Mouse (Mus musculus) embryonic facial prominence, embryonic 11.5 days (tissue): Measurements from ENCODE around the gene Ush2a. TPM values are rescaled to one million over a fixed set of nuclear protein-coding genes. Genes with fewer than 3 reads are reported as not detected.

ENCODE experiments used
- ATAC-seq: fragments of 200-750 bp; cut with Nextera tagmentation; replicated peaks from 2 replicates; pipeline ENCODE4 v1.8.0; 2017; ENCODE audit warnings: low read depth; ENCODE audit not compliant: insufficient number of reproducible peaks, low FRiP score, low TSS enrichment
- DNase-seq: peaks from one replicate; pipeline ENCODE4 v3.0.0-alpha.2; 2015; ENCODE audit warnings: low spot score
- H3K27ac ChIP-seq: fragments of 300-500 bp; sonication (generic); replicated peaks from 2 replicates; pipeline ENCODE4 v1.5.1; 2014; ENCODE audit warnings: mild to moderate bottlenecking, low read depth, low read length, control low read depth
- H3K27me3 ChIP-seq: fragments of 300-500 bp; sonication (generic); 2 replicates; pipeline ENCODE4 v1.6.1; 2014; ENCODE audit warnings: mild to moderate bottlenecking, low read length, moderate library complexity, mixed read lengths; ENCODE audit not compliant: control insufficient read depth, insufficient read depth
- H3K36me3 ChIP-seq: fragments of 300-500 bp; sonication (generic); replicated peaks from 2 replicates; pipeline ENCODE4 v1.6.1; 2014; ENCODE audit warnings: low read depth, mild to moderate bottlenecking, low read length, moderate library complexity, mixed read lengths; ENCODE audit not compliant: control insufficient read depth, insufficient read depth
- H3K4me1 ChIP-seq: fragments of 300-500 bp; sonication (generic); 2 replicates; pipeline ENCODE4 v1.6.1; 2014; ENCODE audit warnings: low read length, mixed read lengths; ENCODE audit not compliant: control insufficient read depth, insufficient read depth
- H3K4me2 ChIP-seq: fragments of 300-500 bp; sonication (generic); 2 replicates; pipeline ENCODE4 v1.6.1; 2014; ENCODE audit warnings: low read depth, mild to moderate bottlenecking, control low read depth, low read length, moderate library complexity
- H3K4me3 ChIP-seq: fragments of 300-500 bp; sonication (generic); 2 replicates; pipeline ENCODE4 v1.5.1; 2014; ENCODE audit warnings: low read depth, low read length, control low read depth
- H3K9ac ChIP-seq: fragments of 300-500 bp; sonication (generic); replicated peaks from 2 replicates; pipeline ENCODE4 v1.6.1; 2014; ENCODE audit warnings: mild to moderate bottlenecking, control low read depth, low read length
- H3K9me3 ChIP-seq: fragments of 300-500 bp; sonication (generic); replicated peaks from 2 replicates; pipeline ENCODE4 v1.6.1; 2016; ENCODE audit warnings: mild to moderate bottlenecking, low read length, inconsistent platforms, mixed read lengths; ENCODE audit not compliant: control insufficient read depth
- WGBS: fragments of 180-500 bp; shearing (Covaris S2); extraction: QIAGEN DNeasy Blood & Tissue Kit; methylation state at CpG from one replicate; pipeline ENCODE4 v1.1.7; 2014; 5-methylcytosine and 5-hydroxymethylcytosine counted together
- polyA plus RNA-seq: library from polyadenylated mRNA; unstranded; fragments of >200 nt; fragmentation: Nextera tagmentation; extraction: Ambion mirVana; gene quantifications from 2 replicates; pipeline ENCODE4 v1.2.1, GENCODE M21; 2014

The Ush2a gene
- polyA plus RNA-seq, 1 experiment from 2014 or later: 0.07 TPM

GRCm38 (mm10) chr1:188678189-188678588 is 416.4 kb downstream of the Ush2a start:
- DNase-seq (no peak), ATAC-seq (no peak)
- H3K9me3 ChIP-seq: no peaks in the 10 kb centered on the region
- H3K27ac ChIP-seq: no peak overlapping the region
- no peaks in the 10 kb centered on the region for H3K27me3 ChIP-seq
- H3K9ac ChIP-seq: no peak overlapping the region
- no peak overlapping the region for H3K4me3 ChIP-seq
- no peak overlapping the region for H3K4me2 ChIP-seq
- no peaks in the 10 kb centered on the region for H3K36me3 ChIP-seq
- no peaks in the 10 kb centered on the region for H3K4me1 ChIP-seq
- 43% methylated on average over 8 of the region's 8 CpGs for WGBS

DNA sequence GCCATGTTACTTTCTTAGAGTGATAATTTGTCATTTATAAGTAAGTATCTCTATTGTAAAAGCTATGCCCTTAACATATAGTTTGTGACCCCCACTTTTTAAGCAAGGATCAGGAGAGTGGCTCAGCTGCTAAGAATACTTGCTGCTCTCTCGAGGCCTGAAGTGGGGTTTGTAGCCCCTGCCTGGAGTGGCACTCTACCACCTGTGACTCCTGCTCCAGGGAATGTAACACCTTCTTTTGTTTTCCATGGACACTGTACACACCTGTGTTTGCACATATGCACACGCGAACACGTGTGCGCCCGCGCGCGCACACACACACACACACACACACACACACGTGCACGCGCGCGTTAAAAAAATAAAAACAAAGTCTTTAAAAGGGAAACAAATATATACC is 424.5 kb downstream of the Ush2a start:
- Histone ChIP-seq H3K9ac (no peak overlapping the region), H3K9me3 (no peaks in the 10 kb centered on the region), H3K36me3 (no peaks in the 10 kb centered on the region), H3K4me3 (no peak overlapping the region), H3K27ac (no peak overlapping the region), H3K4me1 (no peaks in the 10 kb centered on the region), H3K4me2 (no peak overlapping the region), H3K27me3 (no peaks in the 10 kb centered on the region)
- no peak for ATAC-seq
- 95% methylated on average over 14 of the region's 14 CpGs for WGBS
- no peak for DNase-seq

DNA sequence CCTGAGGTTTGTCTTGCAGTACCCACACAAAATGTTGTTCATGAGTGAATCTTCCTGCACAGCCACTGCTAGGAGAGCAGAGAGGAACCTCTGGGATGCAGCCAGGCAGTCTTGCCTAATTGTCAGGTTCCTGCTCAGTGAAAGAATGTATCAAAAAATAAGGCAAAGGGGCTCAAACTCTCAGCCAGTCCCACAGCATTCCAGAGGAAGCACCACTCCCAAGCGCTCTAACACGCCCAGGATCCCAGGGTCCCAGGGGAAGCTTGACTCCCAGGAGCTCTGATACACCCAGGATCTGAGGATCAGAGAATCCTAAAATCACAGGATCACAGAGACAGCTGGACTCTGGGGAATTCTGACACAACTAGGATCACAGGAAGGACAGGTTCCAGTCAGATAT is 434.5 kb downstream of the Ush2a start:
- H3K9ac ChIP-seq: no peak overlapping the region
- H3K27ac ChIP-seq: no peak overlapping the region
- 78% methylated on average over 2 of the region's 2 CpGs for WGBS
- ATAC-seq (no peak), DNase-seq (no peak)
- H3K36me3 ChIP-seq: no peaks in the 10 kb centered on the region
- H3K4me2 ChIP-seq: no peak overlapping the region
- H3K27me3 ChIP-seq: no peaks in the 10 kb centered on the region
- H3K9me3 ChIP-seq: no peaks in the 10 kb centered on the region
- no peaks in the 10 kb centered on the region for H3K4me1 ChIP-seq
- no peak overlapping the region for H3K4me3 ChIP-seq

DNA sequence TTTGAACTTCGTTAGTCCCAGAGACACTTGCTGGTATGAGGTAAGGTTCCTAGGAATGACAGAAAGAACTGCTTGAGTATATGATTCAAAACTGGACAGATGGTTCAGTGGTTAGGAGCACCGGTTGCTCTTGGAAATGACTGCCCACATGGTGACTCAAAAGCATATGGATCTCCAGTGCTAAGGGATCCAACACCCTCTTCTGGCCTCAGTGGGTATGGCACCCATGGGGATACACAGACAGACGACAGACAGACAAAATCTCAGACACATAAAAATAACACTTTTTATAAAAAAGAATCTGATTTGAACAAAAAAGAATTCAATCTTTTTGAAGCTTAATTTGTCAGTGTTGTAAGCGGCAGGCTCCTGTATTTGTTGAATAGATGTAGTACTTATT is 446.4 kb downstream of the Ush2a start:
- Histone ChIP-seq H3K27ac (no peak overlapping the region), H3K9ac (no peak overlapping the region), H3K27me3 (no peaks in the 10 kb centered on the region), H3K9me3 (no peaks in the 10 kb centered on the region), H3K36me3 (no peaks in the 10 kb centered on the region), H3K4me3 (no peak overlapping the region), H3K4me1 (no peaks in the 10 kb centered on the region), H3K4me2 (no peak overlapping the region)
- DNase-seq (peak; percentile 8), ATAC-seq (no peak)
- 80% methylated on average over 4 of the region's 4 CpGs for WGBS

- no peak overlapping the region for H3K4me3 ChIP-seq
- no peak overlapping the region for H3K9ac ChIP-seq
- no peaks in the 10 kb centered on the region for H3K27me3 ChIP-seq
- no peak overlapping the region for H3K4me2 ChIP-seq
- H3K36me3 ChIP-seq: no peaks in the 10 kb centered on the region
- ATAC-seq (no peak), DNase-seq (no peak)
- H3K9me3 ChIP-seq: no peaks in the 10 kb centered on the region
- 91% methylated on average over 10 of the region's 10 CpGs for whole genome bisulfite sequencing
- H3K27ac ChIP-seq: no peak overlapping the region
- no peaks in the 10 kb centered on the region for H3K4me1 ChIP-seq
Observed at GRCm38 (mm10) chr1:188708694-188709093, 446.9 kb downstream of the Ush2a start.

DNA sequence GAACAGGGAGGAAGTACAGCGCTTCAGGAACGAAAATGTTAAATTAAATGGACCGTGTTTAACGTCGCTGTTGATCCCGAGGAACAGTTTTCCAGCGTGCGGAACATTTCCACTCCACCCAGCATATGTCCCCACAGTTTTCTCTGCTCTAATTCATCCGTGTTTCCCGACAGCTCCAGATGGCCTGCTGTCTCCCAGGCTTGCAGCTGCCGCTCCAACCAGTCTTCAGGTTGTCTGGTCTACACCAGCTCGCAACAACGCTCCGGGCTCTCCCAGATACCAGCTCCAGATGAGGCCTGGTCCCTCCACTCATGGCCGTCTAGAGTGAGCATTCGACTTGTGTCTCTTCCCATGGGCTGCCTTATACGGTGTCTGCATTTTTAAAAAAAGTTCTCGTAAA is 452.3 kb downstream of the Ush2a start:
- no peak overlapping the region for H3K9ac ChIP-seq
- no peaks in the 10 kb centered on the region for H3K36me3 ChIP-seq
- no peak overlapping the region for H3K4me3 ChIP-seq
- no peaks in the 10 kb centered on the region for H3K4me1 ChIP-seq
- DNase-seq: no peak
- H3K27me3 ChIP-seq: no peaks in the 10 kb centered on the region
- H3K27ac ChIP-seq: no peak overlapping the region
- ATAC-seq: no peak
- H3K4me2 ChIP-seq: no peak overlapping the region
- no peaks in the 10 kb centered on the region for H3K9me3 ChIP-seq
- WGBS: 86% methylated on average over 18 of the region's 18 CpGs

GRCm38 (mm10) chr1:188714941-188715340 is 453.1 kb downstream of the Ush2a start:
- Histone ChIP-seq H3K4me2 (no peak overlapping the region), H3K27ac (no peak overlapping the region), H3K4me1 (no peaks in the 10 kb centered on the region), H3K9me3 (no peaks in the 10 kb centered on the region), H3K36me3 (no peaks in the 10 kb centered on the region), H3K4me3 (no peak overlapping the region), H3K27me3 (no peaks in the 10 kb centered on the region), H3K9ac (no peak overlapping the region)
- ATAC-seq: no peak
- WGBS: 93% methylated on average over 7 of the region's 7 CpGs
- DNase-seq: no peak

- Histone ChIP-seq H3K27me3 (no peaks in the 10 kb centered on the region), H3K4me1 (no peaks in the 10 kb centered on the region), H3K9me3 (no peaks in the 10 kb centered on the region), H3K36me3 (no peaks in the 10 kb centered on the region), H3K27ac (no peak overlapping the region), H3K4me2 (no peak overlapping the region), H3K9ac (no peak overlapping the region), H3K4me3 (no peak overlapping the region)
- WGBS: 86% methylated on average over 3 of the region's 3 CpGs
- DNase-seq (no peak), ATAC-seq (no peak)
Observed at GRCm38 (mm10) chr1:188716886-188717285, 455.1 kb downstream of the Ush2a start.
